ENCODE assay signal across 7 mouse cellular contexts in the genomic region with DNA sequence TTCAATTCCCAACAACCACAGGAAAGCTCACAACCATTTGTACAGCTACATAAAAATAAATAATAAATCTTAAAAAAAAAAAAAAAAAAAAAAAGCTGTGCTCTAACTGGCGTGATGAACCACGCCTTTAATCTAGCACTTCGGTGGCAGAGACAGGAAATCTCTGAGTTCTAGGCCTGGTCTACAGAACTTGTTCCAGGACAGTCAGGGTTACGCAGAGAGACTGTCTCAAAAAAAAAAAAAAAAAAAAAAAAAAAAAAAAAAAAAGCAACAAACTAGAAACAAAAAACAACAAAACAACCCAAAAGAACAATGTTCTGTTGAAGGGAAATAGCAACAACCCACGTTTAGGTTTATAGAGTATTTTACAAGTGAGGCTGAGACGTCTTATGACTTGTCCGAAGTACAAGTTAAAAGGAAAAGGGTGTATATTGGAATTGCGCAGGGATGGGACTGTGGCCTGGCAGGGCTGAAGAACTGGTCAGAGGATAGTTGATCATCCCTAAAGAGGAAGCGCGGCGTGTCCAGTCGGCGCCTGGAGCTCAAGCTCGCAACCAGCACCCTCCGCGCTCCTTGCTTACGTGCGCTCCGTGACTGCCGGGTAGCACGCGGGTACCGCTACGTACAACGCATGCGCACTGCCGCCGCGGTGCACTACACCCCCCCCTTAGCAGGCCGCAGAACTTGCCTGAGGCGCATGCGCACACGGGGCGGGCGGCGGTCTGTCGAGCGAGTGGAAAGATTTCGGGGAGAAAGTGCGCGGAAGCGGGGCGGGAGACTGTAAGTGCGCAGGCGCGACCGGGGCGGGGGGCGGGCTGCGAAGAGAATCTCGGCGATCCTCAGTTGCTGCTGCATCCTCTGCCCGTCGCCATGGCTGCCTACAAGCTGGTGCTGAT. TPM values are rescaled to one million over a fixed set of nuclear protein-coding genes. Genes with fewer than 3 reads are reported as not detected.
A peak's percentile ranks its signal among the peaks of the same experiment; 100 is the strongest.
DNase-seq lines count a peak whose midpoint lies in the region; ATAC-seq and TF ChIP-seq lines count a peak whose summit lies in the region.

A gene (plus strand): TSS at position 746 of the 896 bp plus-strand sequence.

- 6% methylated on average over 54 of the region's 54 CpGs for WGBS in embryonic facial prominence, embryonic 10.5 days
- WGBS in intestine, postnatal 0 days: 4% methylated on average over 52 of the region's 54 CpGs
- WGBS in midbrain, embryonic 12.5 days: 5% methylated on average over 54 of the region's 54 CpGs
- 3% methylated on average over 51 of the region's 54 CpGs for WGBS in small intestine, adult 2 months

- H3K4me3 ChIP-seq in embryonic facial prominence, embryonic 10.5 days: peak within 1 kb of the TSS; percentile 98
- H3K4me3 ChIP-seq in intestine, postnatal 0 days (ENCODE audit: low read depth, low read length): peak within 1 kb of the TSS; percentile 65
- H3K4me3 ChIP-seq in midbrain, embryonic 12.5 days: peak within 1 kb of the TSS; percentile 92
- peak within 1 kb of the TSS; percentile 98 for H3K4me3 ChIP-seq in small intestine, adult 2 months (ENCODE audit: low read depth, low read length)

- no peaks in the 10 kb centered on the region for H3K9me3 ChIP-seq in embryonic facial prominence, embryonic 10.5 days
- H3K9me3 ChIP-seq in intestine, postnatal 0 days (ENCODE audit: control insufficient read depth): no peaks in the 10 kb centered on the region
- H3K9me3 ChIP-seq in midbrain, embryonic 12.5 days: no peaks in the 10 kb centered on the region

- H3K4me1 ChIP-seq in embryonic facial prominence, embryonic 10.5 days: peaks cover 24% of the 10 kb centered on the region
- H3K4me1 ChIP-seq in intestine, postnatal 0 days (replicated peaks; ENCODE audit: control insufficient read depth, insufficient read depth, low read length): peaks cover 17% of the 10 kb centered on the region; the same call in 1 of the 2 replicates
- peaks cover 18% of the 10 kb centered on the region for H3K4me1 ChIP-seq in midbrain, embryonic 12.5 days
- H3K4me1 ChIP-seq in small intestine, adult 2 months (ENCODE audit: control insufficient read depth, insufficient read depth, insufficient read length, low read length): peaks cover 12% of the 10 kb centered on the region; the same call in 1 of the 2 replicates

- no peak for TF ChIP-seq CTCF in intestine, postnatal 0 days (IDR thresholded peaks at IDR 0.05; ENCODE audit: low read depth)
- no peak for TF ChIP-seq CTCF in small intestine, adult 2 months (IDR thresholded peaks at IDR 0.05; ENCODE audit: extremely low read depth, insufficient read length, insufficient replicate concordance, low read depth, low read length)

- peak within 1 kb of the TSS; percentile 63 for H3K9ac ChIP-seq in intestine, postnatal 0 days (ENCODE audit: low read depth, low read length)
- H3K9ac ChIP-seq in midbrain, embryonic 12.5 days (replicated peaks): peak within 1 kb of the TSS; percentile 88

- DNase-seq in adrenal gland, postnatal 10 days: peak; percentile 97
- DNase-seq in embryonic facial prominence, embryonic 10.5 days (ENCODE audit: low spot score): peak; percentile 100
- DNase-seq in gonadal fat pad, adult 2 months (ENCODE audit: low read depth): peak; percentile 58
- peak; percentile 99 for DNase-seq in left cerebral cortex, postnatal 4 days

- ATAC-seq in intestine, postnatal 0 days: peak; percentile 90
- ATAC-seq in midbrain, embryonic 12.5 days (ENCODE audit: low FRiP score, low read depth): peak; percentile 94

- peaks cover 33% of the 10 kb centered on the region for H3K36me3 ChIP-seq in embryonic facial prominence, embryonic 10.5 days (replicated peaks)
- H3K36me3 ChIP-seq in intestine, postnatal 0 days (ENCODE audit: control insufficient read depth, insufficient read depth): peaks cover 9% of the 10 kb centered on the region
- peaks cover 11% of the 10 kb centered on the region for H3K36me3 ChIP-seq in midbrain, embryonic 12.5 days
- H3K36me3 ChIP-seq in small intestine, adult 2 months (ENCODE audit: control insufficient read depth, insufficient read depth, low read length): peaks cover 14% of the 10 kb centered on the region

- H3K4me2 ChIP-seq in intestine, postnatal 0 days (replicated peaks; ENCODE audit: low read depth): peak within 1 kb of the TSS; percentile 85
- peak within 1 kb of the TSS; percentile 90 for H3K4me2 ChIP-seq in midbrain, embryonic 12.5 days (replicated peaks)

- H3K27me3 ChIP-seq in embryonic facial prominence, embryonic 10.5 days (replicated peaks; ENCODE audit: low read depth, poor library complexity, severe bottlenecking): no peaks in the 10 kb centered on the region
- H3K27me3 ChIP-seq in intestine, postnatal 0 days (replicated peaks; ENCODE audit: control insufficient read depth, insufficient read depth, low read length): no peaks in the 10 kb centered on the region
- no peaks in the 10 kb centered on the region for H3K27me3 ChIP-seq in midbrain, embryonic 12.5 days
- no peaks in the 10 kb centered on the region for H3K27me3 ChIP-seq in small intestine, adult 2 months (ENCODE audit: control insufficient read depth, insufficient read depth, low read length)

- H3K27ac ChIP-seq in embryonic facial prominence, embryonic 10.5 days (replicated peaks): peak within 1 kb of the TSS; percentile 96
- peak within 1 kb of the TSS; percentile 30 for H3K27ac ChIP-seq in intestine, postnatal 0 days (ENCODE audit: low read depth, low read length)
- peak within 1 kb of the TSS; percentile 87 for H3K27ac ChIP-seq in midbrain, embryonic 12.5 days (replicated peaks)
- H3K27ac ChIP-seq in small intestine, adult 2 months (ENCODE audit: insufficient read depth, low read depth, low read length): peak within 1 kb of the TSS; percentile 94

- intact Hi-C loops in left cerebral cortex, postnatal 4 days (cut with DNase I): no loop called here

- no peak for TF ChIP-seq POLR2A in small intestine, adult 2 months (IDR thresholded peaks at IDR 0.05; ENCODE audit: low read depth, low read length)

RNA-seq across cellular contexts. Expression of the gene that starts here (rescaled TPM):
- total RNA-seq in adrenal gland, postnatal 10 days (2021): 100 to 1,000 TPM; 536 to 564 TPM
- polyA plus RNA-seq in embryonic facial prominence, embryonic 10.5 days (2016; fragmentation: Nextera tagmentation; extraction: Ambion mirVana): 1,003 and 1,124 TPM in 2 replicates
- polyA plus RNA-seq in gonadal fat pad, adult 2 months (2012; rRNA removed): 236 and 243 TPM in 2 replicates
- 213 and 223 TPM in 2 replicates for polyA plus RNA-seq in intestine, postnatal 0 days (2015; fragmentation: Nextera tagmentation; extraction: Ambion mirVana)
- 100 to 1,000 TPM; 288 to 313 TPM for total RNA-seq in left cerebral cortex, postnatal 4 days (2021)
- 514 and 531 TPM in 2 replicates for polyA plus RNA-seq in midbrain, embryonic 12.5 days (2016; fragmentation: Nextera tagmentation; extraction: Ambion mirVana)
- 159 and 216 TPM in 2 replicates for polyA plus RNA-seq in small intestine, adult 2 months (2012; rRNA removed)

Comparison
In these comparisons a context has a peak if more than half of its experiments do, and no peak if none do; other contexts are left out.
1. Peak in every context shown above with its lines: DNase-seq, ATAC-seq, H3K4me3 ChIP-seq and H3K27ac ChIP-seq.
2. H3K27ac ChIP-seq: peak in every context shown above with its lines; median percentile 96 in embryonic facial prominence, embryonic 10.5 days; 94 in small intestine, adult 2 months; 87 in midbrain, embryonic 12.5 days; 30 in intestine, postnatal 0 days.